Mouse (Mus musculus) MEL (cell line): ENCODE measurements at regions not wholly inside any gene's neighbourhood (a gene's known extent, or its start where the extent isn't known, plus 50 kb on each side); places are given as distances from the start of the nearest gene placed in this dataset.

ENCODE experiments used
- DNase-seq: peaks from one replicate; pipeline ENCODE4 v3.0.0; 2011; ENCODE audit warnings: low read depth, low spot score
- H3K27ac ChIP-seq: 2 replicates; pipeline ENCODE4 v1.5.1; 2012; ENCODE audit warnings: low read depth, mild to moderate bottlenecking, control low read depth, low read length, moderate library complexity; ENCODE audit not compliant: control insufficient read depth
- H3K27me3 ChIP-seq, 2 experiments: fragments of 150-350 bp in 1 of 2; sonication (generic) in 1 of 2; 2 replicates each; pipeline ENCODE4 v1.6.1; 2012; ENCODE audit warnings: low read length in 2 of 2, mild to moderate bottlenecking in 2 of 2, improper control_type of control experiment in 1 of 2, moderate library complexity in 1 of 2; ENCODE audit not compliant: insufficient read depth in 2 of 2, control insufficient read depth in 1 of 2
- H3K36me3 ChIP-seq, 2 experiments: 2 replicates each; pipeline ENCODE4 v1.6.1; 2012 to 2014; ENCODE audit warnings: low read length in 2 of 2, improper control_type of control experiment in 1 of 2, inconsistent platforms in 1 of 2, mild to moderate bottlenecking in 1 of 2; ENCODE audit not compliant: insufficient read depth in 2 of 2, control insufficient read depth in 1 of 2
- H3K4me1 ChIP-seq, 2 experiments: fragments of 150-350 bp in 1 of 2; sonication (generic) in 1 of 2; 2 replicates each; pipeline ENCODE4 v1.6.1; 2012; ENCODE audit warnings: low read length in 2 of 2, improper control_type of control experiment in 1 of 2, mild to moderate bottlenecking in 1 of 2; ENCODE audit not compliant: insufficient read depth in 2 of 2, control insufficient read depth in 1 of 2
- H3K4me3 ChIP-seq, 2 experiments: fragments of 150-350 bp in 1 of 2; sonication (generic) in 1 of 2; 2 replicates each; pipeline ENCODE4 v1.5.1; 2012; ENCODE audit warnings: low read depth in 2 of 2, low read length in 2 of 2, mild to moderate bottlenecking in 2 of 2, moderate library complexity in 2 of 2, control low read depth in 1 of 2, improper control_type of control experiment in 1 of 2; ENCODE audit not compliant: control insufficient read depth in 1 of 2, insufficient read depth in 1 of 2
- H3K79me2 ChIP-seq: 2 replicates; pipeline ENCODE4 v1.6.1; 2012; ENCODE audit warnings: mild to moderate bottlenecking, low read length, moderate library complexity; ENCODE audit not compliant: control insufficient read depth, poor library complexity, insufficient read depth
- H3K9ac ChIP-seq: 2 replicates; pipeline ENCODE4 v1.6.1; 2012; ENCODE audit warnings: low read depth, mild to moderate bottlenecking, control low read depth, low read length, moderate library complexity; ENCODE audit not compliant: control insufficient read depth, poor library complexity, severe bottlenecking
- H3K9me3 ChIP-seq: fragments of 150-350 bp; sonication (generic); replicated peaks from 2 replicates; pipeline ENCODE4 v1.6.1; 2012; ENCODE audit warnings: mild to moderate bottlenecking, low read length, improper control_type of control experiment, moderate library complexity; ENCODE audit not compliant: insufficient read depth
- CHD1 ChIP-seq: IDR thresholded peaks from 2 replicates; pipeline ENCODE4 v1.6.1; 2012; ENCODE audit warnings: low read depth, mild to moderate bottlenecking, inconsistent platforms, low read length, improper control_type of control experiment
- E2F4 ChIP-seq: IDR thresholded peaks from 2 replicates; pipeline ENCODE4 v1.6.1; 2011; ENCODE audit warnings: low read depth, low read length, improper control_type of control experiment, borderline replicate concordance
- ELF1 ChIP-seq: IDR thresholded peaks from 2 replicates; pipeline ENCODE4 v1.6.1; 2014; ENCODE audit warnings: low read depth, mild to moderate bottlenecking, inconsistent platforms, low read length, improper control_type of control experiment, moderate library complexity
- EP300 ChIP-seq, 2 experiments: IDR thresholded peaks; 2 replicates each; pipeline ENCODE4 v1.6.1; 2011; ENCODE audit warnings: improper control_type of control experiment in 2 of 2, low read length in 2 of 2, low read depth in 1 of 2, mild to moderate bottlenecking in 1 of 2
- ETS1 ChIP-seq: IDR thresholded peaks from 2 replicates; pipeline ENCODE4 v1.6.1; 2012; ENCODE audit warnings: low read depth, mild to moderate bottlenecking, inconsistent platforms, low read length, improper control_type of control experiment, moderate library complexity
- GABPA ChIP-seq: IDR thresholded peaks from 2 replicates; pipeline ENCODE4 v1.6.1; 2012; ENCODE audit warnings: low read depth, mild to moderate bottlenecking, inconsistent platforms, low read length, improper control_type of control experiment, moderate library complexity
- GATA1 ChIP-seq: IDR thresholded peaks from 2 replicates; pipeline ENCODE4 v1.6.1; 2011; ENCODE audit warnings: low read depth, low read length, improper control_type of control experiment
- HCFC1 ChIP-seq: IDR thresholded peaks from 2 replicates; pipeline ENCODE4 v1.6.1; 2012; ENCODE audit warnings: low read depth, mild to moderate bottlenecking, inconsistent platforms, low read length, improper control_type of control experiment, moderate library complexity
- JUND ChIP-seq: IDR thresholded peaks from 2 replicates; pipeline ENCODE4 v1.6.1; 2011; ENCODE audit warnings: low read depth, mild to moderate bottlenecking, improper control_type of control experiment, low read length
- MAX ChIP-seq: IDR thresholded peaks from 2 replicates; pipeline ENCODE4 v1.6.1; 2011; ENCODE audit warnings: low read length, improper control_type of control experiment
- MXI1 ChIP-seq: IDR thresholded peaks from 2 replicates; pipeline ENCODE4 v1.6.1; 2011; ENCODE audit warnings: mild to moderate bottlenecking, low read depth, low read length, improper control_type of control experiment
- NELFE ChIP-seq: IDR thresholded peaks from 2 replicates; pipeline ENCODE4 v1.6.1; 2011; ENCODE audit warnings: low read depth, low read length, improper control_type of control experiment
- NRF1 ChIP-seq: IDR thresholded peaks from 2 replicates; pipeline ENCODE4 v1.6.1; 2014; ENCODE audit warnings: low read depth, mild to moderate bottlenecking, inconsistent platforms, low read length, improper control_type of control experiment, moderate library complexity; ENCODE audit not compliant: poor library complexity, insufficient read depth, severe bottlenecking
- POLR2A ChIP-seq, 2 experiments: IDR thresholded peaks; 2 replicates each; pipeline ENCODE4 v1.6.1; 2011 to 2012; ENCODE audit warnings: low read length in 2 of 2, mild to moderate bottlenecking in 2 of 2, control low read depth in 1 of 2, improper control_type of control experiment in 1 of 2, low read depth in 1 of 2, moderate library complexity in 1 of 2; ENCODE audit not compliant: control insufficient read depth in 1 of 2, insufficient read depth in 1 of 2, poor library complexity in 1 of 2
- POLR2AphosphoS2 ChIP-seq: IDR thresholded peaks from 2 replicates; pipeline ENCODE4 v1.6.1; 2011; ENCODE audit warnings: low read length, improper control_type of control experiment
- POLR2AphosphoS5 ChIP-seq: IDR thresholded peaks from 2 replicates; pipeline ENCODE4 v1.6.1; 2012; ENCODE audit warnings: low read depth, borderline replicate concordance, mild to moderate bottlenecking, inconsistent platforms, low read length, moderate library complexity, mixed read lengths
- RAD21 ChIP-seq: IDR thresholded peaks from 2 replicates; pipeline ENCODE4 v1.6.1; 2011; ENCODE audit warnings: mild to moderate bottlenecking, low read depth, low read length, improper control_type of control experiment
- RCOR1 ChIP-seq: IDR thresholded peaks from 2 replicates; pipeline ENCODE4 v1.6.1; 2012; ENCODE audit warnings: low read depth, mild to moderate bottlenecking, inconsistent platforms, low read length, improper control_type of control experiment
- SMC3 ChIP-seq: IDR thresholded peaks from 2 replicates; pipeline ENCODE4 v1.6.1; 2011; ENCODE audit warnings: low read depth, low read length, improper control_type of control experiment
- TAL1 ChIP-seq: IDR thresholded peaks from 2 replicates; pipeline ENCODE4 v1.6.1; 2012; ENCODE audit warnings: mild to moderate bottlenecking, inconsistent platforms, low read length, moderate library complexity, mixed read lengths
- USF1 ChIP-seq: IDR thresholded peaks from 2 replicates; pipeline ENCODE4 v1.6.1; 2014; ENCODE audit warnings: low read depth, mild to moderate bottlenecking, inconsistent platforms, low read length, improper control_type of control experiment, moderate library complexity
- ZKSCAN1 ChIP-seq: IDR thresholded peaks from 2 replicates; pipeline ENCODE4 v1.6.1; 2012; ENCODE audit warnings: low read depth, mild to moderate bottlenecking, inconsistent platforms, low read length, improper control_type of control experiment, moderate library complexity
- ZMIZ1 ChIP-seq: IDR thresholded peaks from 2 replicates; pipeline ENCODE4 v1.6.1; 2012; ENCODE audit warnings: low read depth, mild to moderate bottlenecking, inconsistent platforms, low read length, improper control_type of control experiment, moderate library complexity

GRCm38 (mm10) chr16:24095630-24096029 lies 107.0 kb upstream of the Bcl6 start:
- H3K4me3 ChIP-seq = no peak overlapping the region

DNA sequence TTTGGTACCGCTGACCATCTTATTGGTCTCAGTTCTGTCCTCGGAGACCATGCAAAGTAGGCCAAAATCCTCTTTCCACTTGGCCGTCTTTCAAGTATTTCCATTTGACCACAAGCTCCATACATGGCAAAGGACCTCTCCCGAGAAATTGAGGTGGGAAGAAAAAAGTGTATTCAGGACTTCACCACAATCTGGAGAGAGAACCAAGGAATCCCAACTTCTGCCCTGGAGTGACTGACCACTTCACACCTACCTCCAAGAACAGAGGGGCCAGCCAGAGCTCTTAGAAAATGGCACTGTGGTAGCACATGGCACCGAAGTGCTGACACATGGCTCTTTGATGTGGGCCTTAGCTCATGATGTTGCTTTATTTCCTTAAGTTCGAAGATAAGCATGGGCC lies 105.9 kb upstream of the Bcl6 start:
- H3K4me3 ChIP-seq = no peak overlapping the region
- TF ChIP-seq SMC3 (no peak), CHD1 (no peak), ELF1 (no peak), ZKSCAN1 (no peak)
- TF ChIP-seq, all 39 proteins: peak for 0
- Histone ChIP-seq H3K27me3 (no peaks in the 10 kb centered on the region), H3K9ac (no peak overlapping the region), H3K36me3 (no peaks in the 10 kb centered on the region), H3K79me2 (no peaks in the 10 kb centered on the region), H3K27ac (no peak overlapping the region), H3K4me1 (no peaks in the 10 kb centered on the region), H3K9me3 (no peaks in the 10 kb centered on the region)
- no peak for DNase-seq

More at GRCm38 (mm10) chr16:24095630-24096029, 107.0 kb upstream of the Bcl6 start:
- Histone ChIP-seq H3K9me3 (no peaks in the 10 kb centered on the region), H3K9ac (no peak overlapping the region), H3K4me1 (no peaks in the 10 kb centered on the region), H3K36me3 (no peaks in the 10 kb centered on the region), H3K79me2 (no peaks in the 10 kb centered on the region), H3K27me3 (no peaks in the 10 kb centered on the region), H3K27ac (no peak overlapping the region)
- TF ChIP-seq NELFE (no peak), RAD21 (no peak), USF1 (no peak), JUND (no peak), MXI1 (no peak), POLR2AphosphoS5 (no peak), HCFC1 (no peak), E2F4 (no peak), TAL1 (no peak), EP300 (IDR thresholded peaks at IDR 0.05; ENCODE audit: low read depth in 1 of 2, low read length in 2 of 2) (no peak), RCOR1 (no peak), ETS1 (no peak), ELF1 (no peak), CHD1 (no peak)
- DNase-seq = no peak

DNA sequence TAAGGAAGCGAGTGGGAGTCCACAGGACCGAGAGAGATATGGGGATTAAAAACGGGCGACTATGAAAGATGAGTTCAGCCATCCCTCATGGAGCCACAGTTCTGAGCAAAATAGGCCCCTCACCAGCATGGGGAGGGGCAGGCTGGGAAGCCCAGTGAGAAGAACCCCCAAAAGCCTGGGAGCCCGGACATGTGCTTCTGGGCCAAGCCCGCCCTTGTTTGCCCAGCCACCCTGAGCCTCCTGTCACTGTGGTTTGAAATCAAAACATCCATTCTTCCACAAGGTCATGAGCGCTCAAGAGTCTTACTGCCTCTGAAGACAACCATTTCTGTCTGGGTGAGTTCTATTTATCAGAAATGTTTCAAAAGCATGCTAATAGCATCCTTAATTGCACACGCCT lies 105.0 kb upstream of the Bcl6 start:
- DNase-seq = no peak
- no peaks in the 10 kb centered on the region for H3K4me1 ChIP-seq
- TF ChIP-seq POLR2A (IDR thresholded peaks at IDR 0.05; ENCODE audit: control insufficient read depth in 1 of 2, insufficient read depth in 1 of 2, low read depth in 1 of 2, low read length in 2 of 2, poor library complexity in 1 of 2) = no peak
- no peak for TF ChIP-seq TAL1
- no peak for TF ChIP-seq MAX
- no peak for TF ChIP-seq NRF1
- TF ChIP-seq POLR2AphosphoS2 = no peak
- TF ChIP-seq SMC3 = no peak
- TF ChIP-seq ETS1 = no peak
- no peak for TF ChIP-seq ZMIZ1
- TF ChIP-seq GABPA = no peak
- TF ChIP-seq GATA1 = no peak
- no peak for TF ChIP-seq ELF1
- H3K36me3 ChIP-seq = no peaks in the 10 kb centered on the region
- H3K4me3 ChIP-seq = no peak overlapping the region
- H3K79me2 ChIP-seq = no peaks in the 10 kb centered on the region
- no peaks in the 10 kb centered on the region for H3K9me3 ChIP-seq
- no peak overlapping the region for H3K9ac ChIP-seq
- H3K27me3 ChIP-seq = no peaks in the 10 kb centered on the region
- H3K27ac ChIP-seq = no peak overlapping the region
